Mouse (Mus musculus) R1 (cell line): Measurements from ENCODE around the gene Otud7a.

Experiments
- DNase-seq: peaks from one replicate; pipeline ENCODE4 v3.0.0-alpha.2; 2018; ENCODE audit warnings: low read depth, low spot score

Gene Otud7a

DNA sequence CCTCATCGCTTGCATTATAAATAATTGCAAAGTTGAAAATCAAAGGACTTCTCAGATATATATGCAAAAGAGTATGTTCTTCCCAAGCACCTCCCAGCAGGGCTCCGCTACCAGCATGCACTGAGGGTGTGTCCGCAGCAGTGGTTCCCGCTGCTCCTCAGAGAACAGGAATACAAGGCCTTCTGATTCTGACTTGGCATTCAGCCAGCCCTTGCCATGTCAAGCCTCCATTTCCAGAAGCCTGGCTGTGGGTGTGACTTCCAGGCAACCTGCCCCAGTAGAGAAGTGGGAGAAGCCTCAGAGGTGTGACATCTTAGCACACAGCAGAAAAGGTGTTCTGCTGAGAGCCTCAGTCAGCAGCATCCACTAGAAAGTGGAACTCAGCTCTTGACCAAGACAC, 253.4 kb downstream of the Otud7a start:
- peak; percentile 20 for DNase-seq

DNA sequence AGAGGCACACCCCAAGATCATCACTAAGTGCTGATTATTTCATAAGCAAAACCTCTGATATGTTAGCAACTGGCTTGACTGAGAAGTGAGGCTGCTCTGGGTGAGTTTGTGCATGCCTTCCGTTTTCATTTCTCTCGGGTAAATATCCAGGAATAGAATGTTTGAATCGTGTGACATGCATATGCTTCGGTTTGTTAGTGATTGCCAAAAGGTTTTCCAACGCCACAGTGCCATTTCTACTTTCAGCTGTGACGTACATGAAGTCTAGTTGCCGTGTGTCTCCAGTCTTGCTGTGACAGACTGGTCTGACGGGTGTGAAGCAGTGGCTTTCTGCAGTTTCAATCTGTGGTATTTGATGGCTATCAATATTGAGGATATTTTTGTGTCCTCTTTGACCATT, 273.4 kb downstream of the Otud7a start:
- no peak for DNase-seq

GRCm38 (mm10) chr7:63719183-63719944, 274.8 kb downstream of the Otud7a start:
- no peak for DNase-seq

GRCm38 (mm10) chr7:63720682-63721081, 276.1 kb downstream of the Otud7a start:
- DNase-seq, result no peak

GRCm38 (mm10) chr7:63725040-63725729, 280.6 kb downstream of the Otud7a start:
- DNase-seq, result no peak

DNA sequence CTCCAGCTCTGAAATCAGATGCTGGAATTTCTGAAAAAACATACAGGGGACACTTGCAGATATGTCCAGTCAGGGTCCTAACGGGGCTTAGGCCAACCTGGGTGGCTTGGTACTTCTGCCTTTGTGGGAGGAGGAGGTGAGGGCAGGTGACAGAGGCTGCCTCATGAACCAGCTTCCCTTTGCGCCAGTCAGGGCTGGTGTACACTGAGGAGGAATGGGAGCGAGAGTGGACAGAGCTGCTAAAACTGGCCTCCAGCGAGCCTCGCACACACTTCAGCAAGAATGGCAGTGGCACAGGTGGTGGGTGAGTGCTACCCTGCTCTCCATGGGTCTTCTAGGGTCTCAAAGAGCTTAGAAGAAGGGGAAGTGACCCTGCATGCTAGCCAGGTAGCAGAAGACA, 285.1 kb downstream of the Otud7a start:
- DNase-seq, result no peak

DNA sequence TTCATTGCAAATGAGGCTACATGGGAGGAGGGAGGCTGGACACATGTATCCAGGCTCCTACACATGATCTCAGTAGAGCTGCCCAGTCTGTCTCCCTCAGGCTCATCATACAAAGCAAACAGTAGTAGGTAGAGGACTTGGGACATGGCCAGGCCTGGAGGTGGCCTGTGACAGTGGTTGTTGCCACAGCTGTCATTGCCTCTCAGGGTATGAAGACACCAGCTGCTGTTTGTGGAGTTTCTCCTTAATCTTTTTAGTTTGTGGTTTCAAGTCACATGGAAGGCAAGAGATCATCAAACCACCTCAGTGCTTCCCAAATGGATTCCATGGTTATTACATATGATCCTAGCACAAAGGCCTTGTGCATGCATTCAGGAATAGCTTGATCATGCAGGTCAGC, 285.5 kb downstream of the Otud7a start:
- DNase-seq, result no peak

DNA sequence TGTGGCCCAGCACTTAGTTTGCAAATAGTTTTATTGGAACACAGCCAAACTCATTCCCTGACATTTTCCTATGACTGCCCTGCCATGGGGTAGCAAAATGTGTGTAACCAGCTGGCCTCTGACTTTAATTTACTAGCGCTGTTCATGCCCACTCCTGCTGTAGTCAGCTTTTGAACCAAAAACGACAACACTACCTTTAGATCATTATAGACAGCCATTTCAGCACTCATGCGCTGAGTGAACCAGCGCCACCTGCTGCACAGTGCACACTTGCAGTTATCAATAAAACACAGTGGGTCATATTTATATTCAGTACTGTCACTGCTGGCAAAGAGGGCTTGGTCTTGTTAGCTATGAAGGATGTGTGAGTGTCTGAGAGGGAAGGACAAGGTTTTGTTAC, 293.2 kb downstream of the Otud7a start:
- peak; percentile 25 for DNase-seq

GRCm38 (mm10) chr7:63738142-63738541, 293.6 kb downstream of the Otud7a start:
- no peak for DNase-seq

- DNase-seq, result no peak
Observed at GRCm38 (mm10) chr7:63743116-63743515, 298.6 kb downstream of the Otud7a start.

DNA sequence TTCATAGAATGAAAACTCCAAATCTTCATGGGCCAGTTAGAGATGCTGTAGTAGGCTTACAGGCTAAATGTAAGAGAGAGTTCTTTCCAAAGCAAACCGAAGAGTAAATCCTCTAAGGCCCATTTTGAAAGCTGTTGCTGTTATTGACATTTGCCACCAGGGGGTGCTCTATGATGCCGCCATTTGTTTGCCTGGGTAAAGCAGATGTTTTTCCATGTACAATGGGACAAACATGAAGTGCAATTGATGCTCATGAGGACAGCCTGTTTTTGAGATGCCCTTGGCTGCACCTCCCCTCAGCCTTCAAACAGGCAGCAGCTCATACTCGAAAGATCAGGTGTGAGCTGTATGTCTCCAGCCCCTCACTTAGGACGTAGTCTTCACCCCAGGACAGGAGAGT, 307.5 kb downstream of the Otud7a start:
- peak; percentile 60 for DNase-seq

- peak; percentile 61 for DNase-seq
Observed at GRCm38 (mm10) chr7:63753274-63753751, 308.8 kb downstream of the Otud7a start.

DNA sequence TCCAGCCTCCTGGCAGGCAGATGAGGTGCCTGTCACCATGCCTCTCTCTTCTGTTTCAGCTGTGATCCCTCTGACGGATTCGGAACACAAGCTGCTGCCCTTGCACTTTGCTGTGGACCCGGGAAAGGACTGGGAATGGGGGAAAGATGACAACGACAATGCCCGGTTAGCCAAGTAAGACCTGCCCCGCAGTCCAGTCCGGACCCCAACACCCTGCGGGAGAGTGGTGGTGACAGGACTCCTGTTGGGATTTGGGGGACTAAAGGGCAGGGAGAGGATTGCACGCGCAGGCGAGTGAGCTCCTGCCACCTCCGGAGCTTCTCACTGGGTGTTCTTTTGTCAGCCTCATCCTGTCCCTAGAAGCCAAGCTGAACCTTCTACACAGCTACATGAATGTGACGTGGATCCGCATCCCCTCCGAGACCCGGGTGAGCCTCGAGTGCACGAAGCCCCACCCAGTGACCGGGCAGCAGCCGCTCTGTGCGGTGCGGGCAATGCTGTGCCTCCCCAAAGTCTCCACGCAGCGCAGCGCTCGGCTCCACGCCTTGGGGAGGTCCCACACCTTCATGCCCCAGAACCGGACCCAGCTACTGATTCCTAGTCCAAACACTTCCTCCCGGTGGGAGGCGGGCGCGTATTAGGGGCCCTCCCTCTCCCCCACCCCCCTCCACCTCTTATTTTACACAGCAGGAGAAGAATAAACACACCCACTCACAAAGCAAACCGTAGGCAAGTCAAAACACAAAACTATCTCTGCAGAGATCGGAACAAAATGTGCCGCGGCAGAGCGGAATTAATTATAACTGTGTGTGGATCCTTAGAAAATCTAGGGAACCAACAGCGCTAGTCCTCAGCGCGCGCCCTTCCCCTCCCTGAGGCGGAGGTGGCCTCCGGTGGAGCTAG, 310.3 kb downstream of the Otud7a start:
- DNase-seq, result peak; percentile 33

DNA sequence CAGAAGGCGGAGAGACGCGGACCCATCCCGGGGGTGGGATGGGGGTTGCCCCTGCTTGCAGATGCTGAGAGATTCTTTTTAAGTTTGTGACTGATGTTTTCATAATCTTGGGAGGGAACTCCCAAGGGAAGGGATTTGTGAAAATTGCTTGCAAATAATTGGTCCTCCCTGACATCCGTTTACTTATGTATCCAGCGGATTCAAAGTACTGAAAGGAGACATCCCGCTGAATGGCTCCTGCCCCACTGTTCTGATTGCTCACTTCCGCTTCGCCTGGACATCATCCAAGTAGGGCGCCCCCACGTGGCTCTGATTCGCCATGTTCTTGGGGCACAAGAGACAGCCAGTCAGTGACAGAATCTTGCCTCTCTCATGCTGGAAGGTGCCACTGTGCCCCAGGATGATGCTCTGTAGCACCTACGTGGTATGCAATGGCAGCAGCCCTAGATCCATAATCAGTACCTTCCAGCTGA, 311.0 kb downstream of the Otud7a start:
- DNase-seq, result peak; percentile 92

DNA sequence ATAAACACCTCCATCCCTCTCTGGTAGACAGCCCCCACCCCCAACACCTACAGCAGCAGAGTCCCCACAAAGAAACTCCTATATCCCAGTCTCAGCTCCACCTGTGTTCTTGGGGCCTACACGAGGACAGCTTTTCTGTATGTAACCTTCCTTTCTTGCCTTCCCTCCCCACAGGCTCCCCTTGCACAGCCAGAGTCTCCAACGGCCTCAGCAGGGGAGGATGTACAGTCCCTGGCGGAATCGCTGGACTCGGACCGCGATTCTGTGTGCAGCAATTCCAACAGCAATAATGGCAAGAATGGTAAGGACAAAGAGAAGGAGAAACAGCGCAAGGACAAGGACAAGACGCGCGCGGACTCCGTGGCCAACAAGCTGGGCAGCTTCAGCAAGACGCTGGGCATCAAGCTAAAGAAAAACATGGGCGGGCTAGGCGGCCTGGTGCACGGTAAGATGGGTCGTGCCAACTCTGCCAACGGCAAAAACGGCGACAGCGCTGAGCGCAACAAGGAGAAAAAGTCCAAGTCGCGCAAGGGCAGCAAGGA, 312.7 kb downstream of the Otud7a start:
- DNase-seq, result no peak

DNA sequence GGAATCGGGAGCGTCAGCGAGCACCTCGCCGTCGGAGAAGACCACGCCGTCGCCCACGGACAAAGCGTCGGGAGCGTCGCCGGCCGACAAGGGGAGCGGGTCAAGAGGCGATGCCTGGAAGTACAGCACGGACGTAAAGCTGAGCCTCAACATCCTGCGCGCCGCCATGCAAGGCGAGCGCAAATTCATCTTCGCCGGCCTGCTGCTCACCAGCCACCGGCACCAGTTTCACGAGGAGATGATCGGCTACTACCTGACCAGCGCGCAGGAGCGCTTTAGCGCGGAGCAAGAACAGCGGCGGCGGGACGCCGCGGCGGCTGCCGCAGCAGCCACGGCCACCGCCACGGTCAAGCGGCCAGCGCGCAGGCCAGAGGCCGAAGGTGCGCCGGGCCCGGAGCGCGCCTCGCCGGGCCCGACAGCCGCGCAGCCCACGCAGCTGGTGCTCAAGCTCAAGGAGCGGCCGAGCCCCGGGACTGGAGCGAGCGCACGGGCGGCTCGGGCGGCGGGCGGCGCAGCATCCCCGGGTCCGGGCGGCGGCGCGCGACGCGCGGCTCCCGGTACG, 313.2 kb downstream of the Otud7a start:
- DNase-seq, result peak; percentile 56

DNA sequence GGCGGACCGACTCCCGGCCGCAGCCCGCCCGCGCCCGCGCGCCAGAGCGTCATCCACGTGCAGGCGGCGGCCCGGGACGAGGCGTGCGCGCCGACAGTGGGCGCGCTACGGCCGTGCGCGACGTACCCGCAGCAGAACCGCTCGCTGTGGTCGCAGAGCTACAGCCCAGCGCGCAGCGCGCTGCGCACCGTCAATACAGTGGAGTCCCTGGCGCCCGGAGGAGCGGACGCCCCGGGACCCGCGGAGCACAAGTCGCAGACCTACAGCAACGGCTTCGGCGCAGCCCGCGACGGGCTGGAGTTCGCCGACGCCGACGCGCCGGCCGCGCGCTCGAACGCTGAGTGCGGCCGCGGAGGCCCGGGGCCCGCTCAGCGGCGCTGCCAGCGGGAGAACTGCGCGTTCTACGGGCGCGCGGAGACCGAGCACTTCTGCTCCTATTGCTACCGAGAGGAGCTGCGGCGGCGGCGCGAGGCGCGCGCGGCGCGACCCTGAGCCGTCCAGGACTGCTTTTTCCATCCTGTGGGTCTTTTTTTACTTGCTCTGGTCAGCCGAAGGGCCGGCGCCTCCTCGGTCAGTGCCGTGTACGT, 313.8 kb downstream of the Otud7a start:
- DNase-seq, result peak; percentile 52

- no peak for DNase-seq
Observed at GRCm38 (mm10) chr7:63759606-63760005, 315.1 kb downstream of the Otud7a start.

DNA sequence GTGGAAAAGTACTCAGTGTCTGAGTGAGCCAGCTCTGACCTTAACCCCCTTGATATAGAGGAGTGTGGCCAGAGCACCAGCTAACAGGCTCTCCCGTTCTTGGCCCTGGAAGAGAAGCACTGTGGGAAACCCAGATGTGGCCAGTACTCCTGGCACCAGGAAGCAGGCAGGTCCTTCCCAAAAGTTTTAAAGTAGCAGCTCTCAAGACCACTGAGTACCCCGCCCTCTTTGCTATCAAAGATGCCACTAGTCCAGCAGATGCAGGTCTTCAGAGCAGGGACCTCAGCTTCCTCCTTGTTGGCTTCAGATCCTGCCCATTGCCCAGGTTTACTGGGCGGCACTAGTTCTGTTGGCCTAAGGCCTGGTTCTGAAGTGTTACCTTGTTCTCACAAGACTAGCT, 318.0 kb downstream of the Otud7a start:
- DNase-seq, result no peak

DNA sequence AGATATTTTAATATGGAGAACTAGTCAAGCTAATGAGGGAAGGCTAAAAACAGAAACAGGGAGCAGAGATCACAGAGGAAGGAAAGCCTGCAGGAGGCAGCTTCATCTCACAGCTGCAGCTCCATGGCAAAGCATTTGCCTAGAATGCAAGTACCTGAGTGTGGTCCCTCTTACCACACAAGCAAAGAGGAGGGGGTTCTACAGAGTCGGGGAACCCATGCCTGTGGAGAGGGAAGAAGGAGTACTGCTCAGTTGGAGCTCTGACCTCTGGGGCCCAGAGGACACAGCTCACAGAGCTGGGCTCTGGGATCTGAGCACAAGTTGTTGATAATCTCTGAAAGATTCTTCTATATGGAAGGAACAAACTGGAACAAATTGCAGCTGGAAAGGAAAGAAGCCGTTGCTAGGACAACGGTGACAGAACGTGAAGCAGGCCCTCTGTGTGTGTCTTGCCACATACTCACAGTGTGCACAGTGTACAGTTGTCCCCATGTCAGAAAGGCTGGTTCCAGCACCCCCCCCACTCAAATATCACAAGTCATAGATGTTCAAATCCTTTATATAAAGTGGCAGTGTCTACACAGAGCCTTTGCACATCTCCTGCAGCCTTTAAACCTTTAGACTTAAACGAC, 324.0 kb downstream of the Otud7a start:
- no peak for DNase-seq
